Mouse (Mus musculus) small intestine, adult 2 months (tissue): ENCODE results near the gene Ubac2. TPM values are rescaled to one million over a fixed set of nuclear protein-coding genes. Genes with fewer than 3 reads are reported as not detected.
A peak's percentile ranks its signal among the peaks of the same experiment; 100 is the strongest.

Experiments
- H3K27ac ChIP-seq: fragments of 200-500 bp; 2 replicates; pipeline ENCODE4 v1.5.1; 2012; ENCODE audit warnings: low read depth, low read length, control low read depth, inconsistent platforms; ENCODE audit not compliant: insufficient read depth
- H3K27me3 ChIP-seq: fragments of 200-500 bp; 2 replicates; pipeline ENCODE4 v1.6.1; 2012; ENCODE audit warnings: mild to moderate bottlenecking, moderate library complexity, low read length, inconsistent platforms; ENCODE audit not compliant: control insufficient read depth, insufficient read depth
- H3K36me3 ChIP-seq: fragments of 200-500 bp; 2 replicates; pipeline ENCODE4 v1.6.1; 2012; ENCODE audit warnings: mild to moderate bottlenecking, low read length, control low read depth, inconsistent platforms; ENCODE audit not compliant: control insufficient read depth, insufficient read depth
- H3K4me1 ChIP-seq: fragments of 200-500 bp; 2 replicates; pipeline ENCODE4 v1.6.1; 2012; ENCODE audit warnings: low read length, inconsistent platforms, mixed read lengths; ENCODE audit not compliant: control insufficient read depth, insufficient read depth, insufficient read length
- H3K4me3 ChIP-seq: fragments of 200-500 bp; 2 replicates; pipeline ENCODE4 v1.5.1; 2012; ENCODE audit warnings: low read depth, mild to moderate bottlenecking, control low read depth, inconsistent platforms, low read length, moderate library complexity
- CTCF ChIP-seq: fragments of 200-500 bp; IDR thresholded peaks from 2 replicates; pipeline ENCODE4 v1.5.1; 2012; ENCODE audit warnings: low read depth, mild to moderate bottlenecking, control low read depth, inconsistent platforms, low read length, moderate library complexity, mixed read lengths; ENCODE audit not compliant: insufficient replicate concordance, insufficient read length; ENCODE audit errors: extremely low read depth
- POLR2A ChIP-seq: fragments of 200-500 bp; IDR thresholded peaks from 2 replicates; pipeline ENCODE4 v1.6.1; 2012; ENCODE audit warnings: low read depth, mild to moderate bottlenecking, control low read depth, inconsistent platforms, low read length, moderate library complexity
- WGBS: fragments of 180-500 bp; shearing (Covaris S2); methylation state at CpG from one replicate; pipeline ENCODE4 v1.1.7; 2018; 5-methylcytosine and 5-hydroxymethylcytosine counted together
- polyA plus RNA-seq: library from polyadenylated mRNA; depleted of rRNA; stranded (reverse); fragments of >200 nt; gene quantifications from 2 replicates; pipeline ENCODE4 v1.2.3, GENCODE M21; 2012

Gene Ubac2
- polyA plus RNA-seq, 1 experiment = 48.4 TPM

- peaks cover 1% of the 10 kb centered on the region; the same call in 1 of the 2 replicates for H3K36me3 ChIP-seq
- H3K27ac ChIP-seq = peak overlapping the region; percentile 55
- TF ChIP-seq POLR2A (no peak), CTCF (no peak)
- peaks cover 21% of the 10 kb centered on the region for H3K4me1 ChIP-seq
- no peaks in the 10 kb centered on the region for H3K27me3 ChIP-seq
- WGBS = 77% methylated on average over 14 of the region's 14 CpGs
- H3K4me3 ChIP-seq = peak overlapping the region; percentile 15
Measured at GRCm38 (mm10) chr14:121962128-121962890, 83.9 kb downstream of the Ubac2 start.

DNA sequence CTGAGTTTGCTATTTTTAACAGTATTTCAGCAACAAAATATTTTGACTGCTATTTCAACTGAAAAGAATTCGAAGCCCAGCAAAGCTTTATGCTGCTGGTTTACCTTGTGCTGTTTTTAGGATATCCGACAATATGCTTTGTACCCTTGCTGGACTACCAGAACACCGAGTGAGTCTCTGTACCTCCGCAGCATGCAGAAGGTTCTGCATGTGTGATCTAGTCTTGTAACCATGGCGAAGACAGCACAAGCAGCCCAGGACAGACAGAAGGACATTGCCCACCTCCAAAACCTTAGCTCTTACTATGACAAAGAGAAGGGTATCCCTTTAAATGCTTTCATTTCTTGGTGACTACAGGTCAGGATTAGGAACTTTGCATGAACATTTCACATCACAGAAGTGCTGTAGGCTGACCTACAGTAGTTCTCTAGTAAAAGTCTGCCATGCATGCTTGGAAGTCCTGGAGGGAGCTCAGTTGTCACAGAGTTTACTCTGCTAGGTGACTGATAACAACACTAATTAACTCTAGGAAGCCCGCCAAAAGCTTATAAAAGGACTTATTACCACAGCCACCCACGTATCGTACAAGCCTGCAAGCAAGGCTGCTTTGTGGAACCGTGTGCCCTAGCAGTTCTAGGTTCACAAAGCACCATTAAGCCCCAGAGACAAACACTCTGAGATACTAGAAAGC, 85.0 kb downstream of the Ubac2 start:
- TF ChIP-seq POLR2A (no peak), CTCF (no peak)
- H3K4me3 ChIP-seq = peak overlapping the region; percentile 15; the same call in 1 of the 2 replicates

GRCm38 (mm10) chr14:121963942-121964335, 85.5 kb downstream of the Ubac2 start:
- H3K36me3 ChIP-seq = peaks cover 1% of the 10 kb centered on the region; the same call in 1 of the 2 replicates
- H3K4me1 ChIP-seq = peaks cover 13% of the 10 kb centered on the region
- no peak for TF ChIP-seq POLR2A
- TF ChIP-seq CTCF = no peak
- H3K27ac ChIP-seq = peak overlapping the region; percentile 44
- no peaks in the 10 kb centered on the region for H3K27me3 ChIP-seq
- WGBS = 18% methylated on average over 4 of the region's 4 CpGs
- peak overlapping the region; percentile 19; the same call in 1 of the 2 replicates for H3K4me3 ChIP-seq

More for the DNA sequence above, 85.0 kb downstream of the Ubac2 start:
- Histone ChIP-seq H3K27me3 (no peaks in the 10 kb centered on the region), H3K4me1 (peaks cover 18% of the 10 kb centered on the region), H3K36me3 (peaks cover 1% of the 10 kb centered on the region; the same call in 1 of the 2 replicates), H3K27ac (peak overlapping the region; percentile 44)
- WGBS = 35% methylated on average over 9 of the region's 9 CpGs

DNA sequence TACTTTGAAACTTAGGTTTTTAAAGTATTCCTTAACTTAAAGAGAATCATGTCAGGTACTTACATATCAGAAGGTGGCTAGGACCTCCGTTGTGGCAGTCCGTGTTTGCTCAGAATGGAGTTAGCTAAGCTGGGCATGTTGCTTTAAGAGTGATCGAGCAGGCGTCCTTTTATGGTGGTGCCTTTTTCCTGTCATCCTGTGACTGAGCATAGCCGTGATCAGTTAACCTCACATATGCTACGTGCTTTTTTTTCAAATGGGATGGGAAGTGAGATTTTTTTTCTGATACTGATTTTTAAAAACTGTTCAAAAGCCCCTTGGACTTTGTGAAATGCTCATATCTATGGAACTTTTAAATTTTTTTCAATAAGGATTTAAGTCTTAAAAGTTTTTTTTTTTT, 86.6 kb downstream of the Ubac2 start, which contains the start of gene Gpr183:
Gpr183 (minus strand) TSS at position 206 of the 400 bp plus-strand sequence.
- H3K4me3 ChIP-seq = no peak within 1 kb of the TSS; the same call in 1 of the 2 replicates

DNA sequence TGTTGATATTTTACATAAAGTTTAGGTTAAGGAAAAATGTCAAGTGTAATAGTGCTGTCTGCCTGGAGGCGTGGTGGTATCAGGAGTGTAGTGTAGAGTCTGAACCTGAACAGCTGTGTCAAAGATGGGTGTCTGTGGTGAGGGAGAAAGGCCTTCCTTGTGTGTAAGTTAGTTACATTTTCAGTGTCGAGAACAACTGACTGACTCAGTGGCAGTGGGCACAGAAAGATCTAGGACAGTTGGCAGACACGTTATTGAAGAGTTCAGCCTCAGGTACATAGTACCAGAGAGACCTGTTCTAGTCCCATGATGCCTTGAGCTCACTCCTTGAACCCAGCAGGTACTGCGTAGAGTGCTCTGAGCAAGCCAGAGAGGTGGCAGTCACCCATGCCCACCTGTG, 87.0 kb downstream of the Ubac2 start:
- H3K27ac ChIP-seq = no peak overlapping the region

More for the DNA sequence above, 86.6 kb downstream of the Ubac2 start, which contains the start of gene Gpr183:
- TF ChIP-seq CTCF = no peak
- peaks cover 1% of the 10 kb centered on the region; the same call in 1 of the 2 replicates for H3K36me3 ChIP-seq
- no peaks in the 10 kb centered on the region for H3K27me3 ChIP-seq
- 58% methylated on average over 6 of the region's 6 CpGs for WGBS
- peaks cover 11% of the 10 kb centered on the region for H3K4me1 ChIP-seq
- peak within 1 kb of the TSS; percentile 44 for H3K27ac ChIP-seq

GRCm38 (mm10) chr14:121967095-121967494, 88.7 kb downstream of the Ubac2 start:
- Histone ChIP-seq H3K27ac (no peak overlapping the region), H3K27me3 (no peaks in the 10 kb centered on the region), H3K4me1 (peaks cover 6% of the 10 kb centered on the region; the same call in 1 of the 2 replicates), H3K4me3 (no peak overlapping the region), H3K36me3 (no peaks in the 10 kb centered on the region)
- TF ChIP-seq CTCF = no peak
- no peak for TF ChIP-seq POLR2A
- 39% methylated on average over 4 of the region's 4 CpGs for WGBS

More for the DNA sequence above, 87.0 kb downstream of the Ubac2 start:
- no peak overlapping the region for H3K4me3 ChIP-seq
- peaks cover 1% of the 10 kb centered on the region; the same call in 1 of the 2 replicates for H3K36me3 ChIP-seq
- TF ChIP-seq CTCF (no peak), POLR2A (no peak)
- H3K27me3 ChIP-seq = no peaks in the 10 kb centered on the region
- WGBS = 78% methylated on average over 4 of the region's 4 CpGs
- H3K4me1 ChIP-seq = peaks cover 11% of the 10 kb centered on the region

DNA sequence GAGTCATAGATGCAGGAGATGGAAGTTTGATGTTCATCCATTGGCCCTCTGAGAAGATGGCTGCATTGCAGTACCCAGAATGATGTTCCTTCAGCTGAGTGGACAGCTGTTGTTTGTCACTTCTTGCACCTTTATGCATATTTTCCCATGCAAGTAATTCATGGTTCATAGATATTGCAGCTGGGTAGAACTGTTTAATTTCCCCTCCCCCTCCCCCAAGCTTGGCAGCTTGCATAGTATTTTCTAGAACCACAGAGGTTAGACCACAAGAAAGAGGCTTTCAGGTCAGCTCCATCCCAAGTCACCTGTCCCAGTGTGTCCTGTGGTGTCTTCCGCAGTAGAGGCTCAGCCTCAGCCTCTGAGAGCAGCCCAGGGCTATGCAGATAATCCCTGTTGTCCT, 92.0 kb downstream of the Ubac2 start:
- H3K4me3 ChIP-seq = no peak overlapping the region
- H3K27me3 ChIP-seq = no peaks in the 10 kb centered on the region
- no peaks in the 10 kb centered on the region for H3K36me3 ChIP-seq
- TF ChIP-seq POLR2A (no peak), CTCF (no peak)
- no peak overlapping the region for H3K27ac ChIP-seq
- WGBS = 97% methylated on average over 1 of the region's 1 CpGs
- no peaks in the 10 kb centered on the region for H3K4me1 ChIP-seq
